Mouse (Mus musculus): ENCODE measurements around the gene 1700013H16Rik.

GRCm38 (mm10) chrX:53776276-53776675, 18.6 kb upstream of the 1700013H16Rik start, which contains the start of gene Zfp36l3:
- TF ChIP-seq POLR2A (IDR thresholded peaks at IDR 0.05; ENCODE audit: low read depth, low read length) (no peak), CTCF (IDR thresholded peaks at IDR 0.05; ENCODE audit: extremely low read depth, insufficient read depth, insufficient read length, insufficient replicate concordance) (no peak)
